Mouse (Mus musculus): ENCODE measurements around the gene Acvr1b. TPM values are rescaled to one million over a fixed set of nuclear protein-coding genes. Genes with fewer than 3 reads are reported as not detected.

Acvr1b gene
- polyA plus RNA-seq, 1 experiment = 3.8 TPM

DNA sequence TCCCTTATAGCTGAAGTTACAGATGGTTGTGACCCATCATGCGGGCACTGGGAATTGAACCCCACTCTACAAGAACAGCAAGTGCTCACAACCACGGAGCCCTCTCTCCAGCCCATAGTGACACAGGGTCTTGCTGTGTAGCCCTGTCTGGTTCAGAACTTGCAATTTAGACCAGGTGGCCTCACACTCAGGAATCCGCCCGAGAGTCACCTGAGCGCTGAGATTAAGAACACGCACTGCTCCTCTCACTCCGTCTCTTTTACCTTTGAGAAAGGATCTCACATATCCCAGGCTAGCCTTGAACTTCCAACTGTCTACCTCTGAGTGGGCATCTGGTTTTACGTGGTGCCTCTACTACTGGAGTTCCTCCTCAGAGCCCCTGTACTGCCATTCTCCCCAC lies 10.4 kb downstream of the Acvr1b start:
- Histone ChIP-seq H3K36me3 (ENCODE audit: control insufficient read depth, insufficient read depth) (no peaks in the 10 kb centered on the region), H3K79me3 (ENCODE audit: low read depth) (no peaks in the 10 kb centered on the region), H3K79me2 (ENCODE audit: control insufficient read depth, insufficient read depth) (no peaks in the 10 kb centered on the region), H3K27me3 (ENCODE audit: control insufficient read depth, insufficient read depth, insufficient read length) (no peaks in the 10 kb centered on the region), H3K4me3 (ENCODE audit: insufficient read depth, poor library complexity, severe bottlenecking) (no peak overlapping the region), H3ac (ENCODE audit: control insufficient read depth, insufficient read length, low read depth) (no peak overlapping the region)
- TF ChIP-seq CTCF (IDR thresholded peaks at IDR 0.05; ENCODE audit: control insufficient read depth, insufficient read depth, insufficient read length) = no peak
- no peak for TF ChIP-seq MYOD1 (IDR thresholded peaks at IDR 0.05; ENCODE audit: control insufficient read depth, insufficient read length, low read depth)
- no peak for TF ChIP-seq MAX (IDR thresholded peaks at IDR 0.05)
- TF ChIP-seq MYOG (IDR thresholded peaks at IDR 0.05; ENCODE audit: control insufficient read depth, extremely low read depth, insufficient read length) = no peak
- TF ChIP-seq CEBPB (IDR thresholded peaks at IDR 0.05; ENCODE audit: low read depth) = no peak
- no peak for TF ChIP-seq FOSL1 (IDR thresholded peaks at IDR 0.05; ENCODE audit: insufficient read depth, low read length, poor library complexity, severe bottlenecking)
- no peak for TF ChIP-seq USF1 (IDR thresholded peaks at IDR 0.05; ENCODE audit: low read depth)

DNA sequence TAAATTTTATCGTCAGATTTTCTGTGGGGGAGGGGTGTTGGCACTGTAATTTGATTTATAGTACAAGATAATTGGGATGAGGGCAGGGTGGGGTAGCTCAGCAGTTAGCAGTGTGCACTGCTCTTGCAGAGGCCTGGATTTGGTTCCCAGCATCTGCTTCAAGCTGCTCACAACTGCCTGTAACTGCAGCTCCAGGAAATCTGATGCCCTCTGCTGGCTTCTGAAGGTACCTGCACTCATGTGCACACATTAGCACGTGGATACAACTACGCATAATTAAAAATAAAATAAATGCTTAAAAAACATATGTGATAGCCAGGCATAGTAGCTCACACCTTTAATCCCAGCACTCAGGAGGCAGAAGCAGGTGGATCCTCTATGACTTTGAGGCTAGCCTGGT lies 11.7 kb downstream of the Acvr1b start:
- no peak overlapping the region for H3ac ChIP-seq (ENCODE audit: control insufficient read depth, insufficient read length, low read depth)
- H3K79me2 ChIP-seq (ENCODE audit: control insufficient read depth, insufficient read depth) = no peaks in the 10 kb centered on the region
- H3K4me3 ChIP-seq (ENCODE audit: insufficient read depth, poor library complexity, severe bottlenecking) = no peak overlapping the region
- H3K36me3 ChIP-seq (ENCODE audit: control insufficient read depth, insufficient read depth) = no peaks in the 10 kb centered on the region
- no peaks in the 10 kb centered on the region for H3K79me3 ChIP-seq (ENCODE audit: low read depth)
- TF ChIP-seq USF1 (IDR thresholded peaks at IDR 0.05; ENCODE audit: low read depth) (no peak), FOSL1 (IDR thresholded peaks at IDR 0.05; ENCODE audit: insufficient read depth, low read length, poor library complexity, severe bottlenecking) (no peak), MYOD1 (IDR thresholded peaks at IDR 0.05; ENCODE audit: control insufficient read depth, insufficient read length, low read depth) (no peak), MYOG (IDR thresholded peaks at IDR 0.05; ENCODE audit: control insufficient read depth, extremely low read depth, insufficient read length) (no peak), CTCF (IDR thresholded peaks at IDR 0.05; ENCODE audit: control insufficient read depth, insufficient read depth, insufficient read length) (no peak), CEBPB (IDR thresholded peaks at IDR 0.05; ENCODE audit: low read depth) (no peak), MAX (IDR thresholded peaks at IDR 0.05) (no peak)
- H3K27me3 ChIP-seq (ENCODE audit: control insufficient read depth, insufficient read depth, insufficient read length) = no peaks in the 10 kb centered on the region

DNA sequence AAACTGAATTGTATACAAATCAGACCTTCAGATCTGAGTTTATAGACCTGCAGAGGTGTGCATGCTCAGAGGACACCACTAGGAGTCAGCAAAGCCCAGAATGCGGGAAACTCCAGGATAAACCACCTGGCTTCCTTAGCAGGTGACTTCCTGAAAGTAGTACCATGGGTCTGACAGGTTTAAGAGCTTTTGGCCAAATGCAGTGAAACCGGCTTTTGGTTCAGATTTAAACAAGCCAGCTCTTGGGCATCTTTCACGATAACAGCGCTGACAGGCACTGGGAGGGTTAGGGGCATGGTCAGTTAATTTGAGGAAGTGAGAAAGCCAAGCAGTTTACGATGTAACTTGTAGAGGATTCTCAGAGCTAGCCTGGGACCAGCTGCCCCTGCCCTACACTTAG lies 14.0 kb downstream of the Acvr1b start:
- H3K79me2 ChIP-seq (ENCODE audit: control insufficient read depth, insufficient read depth) = no peaks in the 10 kb centered on the region
- H3K27me3 ChIP-seq (ENCODE audit: control insufficient read depth, insufficient read depth, insufficient read length) = no peaks in the 10 kb centered on the region
- H3ac ChIP-seq (ENCODE audit: control insufficient read depth, insufficient read length, low read depth) = no peak overlapping the region
- TF ChIP-seq MYOG (IDR thresholded peaks at IDR 0.05; ENCODE audit: control insufficient read depth, extremely low read depth, insufficient read length) (no peak), MAX (IDR thresholded peaks at IDR 0.05) (no peak), CEBPB (IDR thresholded peaks at IDR 0.05; ENCODE audit: low read depth) (no peak), USF1 (IDR thresholded peaks at IDR 0.05; ENCODE audit: low read depth) (no peak), MYOD1 (IDR thresholded peaks at IDR 0.05; ENCODE audit: control insufficient read depth, insufficient read length, low read depth) (no peak), FOSL1 (IDR thresholded peaks at IDR 0.05; ENCODE audit: insufficient read depth, low read length, poor library complexity, severe bottlenecking) (no peak), CTCF (IDR thresholded peaks at IDR 0.05; ENCODE audit: control insufficient read depth, insufficient read depth, insufficient read length) (no peak)
- no peak overlapping the region for H3K4me3 ChIP-seq (ENCODE audit: insufficient read depth, poor library complexity, severe bottlenecking)
- no peaks in the 10 kb centered on the region for H3K79me3 ChIP-seq (ENCODE audit: low read depth)
- H3K36me3 ChIP-seq (ENCODE audit: control insufficient read depth, insufficient read depth) = no peaks in the 10 kb centered on the region

DNA sequence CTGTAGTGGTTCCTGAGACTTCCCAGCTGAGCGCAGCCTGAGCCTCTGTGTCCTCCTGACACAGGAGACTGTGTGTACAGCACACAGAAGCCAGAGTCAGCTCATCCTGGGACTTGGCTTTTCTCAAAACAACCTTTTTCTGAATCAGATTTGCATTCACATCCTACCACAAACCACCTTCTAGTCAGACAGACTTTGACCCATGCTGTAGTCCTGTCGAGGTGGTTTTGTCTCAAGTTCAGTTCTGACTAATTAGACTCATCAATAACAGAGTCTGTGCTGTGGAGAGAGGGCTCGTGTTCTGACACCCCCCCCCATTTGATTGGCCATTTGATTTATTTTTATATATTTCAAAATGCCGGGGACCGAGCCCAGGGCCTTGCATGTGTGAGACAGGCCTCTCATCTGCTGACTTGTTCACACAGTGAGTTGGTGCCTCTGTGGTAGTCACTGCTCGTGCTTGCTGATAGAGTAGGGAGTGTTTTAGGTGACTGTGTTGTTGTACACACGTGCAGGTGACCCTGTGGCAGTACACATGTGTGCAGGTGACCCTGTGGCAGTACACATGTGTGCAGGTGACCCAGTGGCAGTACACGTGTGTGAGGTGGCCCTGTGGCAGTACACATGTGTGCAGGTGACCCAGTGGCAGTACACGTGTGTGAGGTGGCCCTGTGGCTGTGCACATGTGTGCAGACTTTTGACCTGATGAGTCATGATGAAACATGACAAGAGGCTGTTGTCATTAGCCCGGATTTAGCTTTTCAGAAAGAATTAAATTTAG lies 16.3 kb downstream of the Acvr1b start:
- H3K4me3 ChIP-seq (ENCODE audit: insufficient read depth, poor library complexity, severe bottlenecking) = no peak overlapping the region
- no peaks in the 10 kb centered on the region for H3K27me3 ChIP-seq (ENCODE audit: control insufficient read depth, insufficient read depth, insufficient read length)
- H3K79me3 ChIP-seq (ENCODE audit: low read depth) = no peaks in the 10 kb centered on the region
- no peaks in the 10 kb centered on the region for H3K36me3 ChIP-seq (ENCODE audit: control insufficient read depth, insufficient read depth)
- H3ac ChIP-seq (ENCODE audit: control insufficient read depth, insufficient read length, low read depth) = no peak overlapping the region
- TF ChIP-seq USF1 (IDR thresholded peaks at IDR 0.05; ENCODE audit: low read depth) (no peak), CTCF (IDR thresholded peaks at IDR 0.05; ENCODE audit: control insufficient read depth, insufficient read depth, insufficient read length) (no peak), CEBPB (IDR thresholded peaks at IDR 0.05; ENCODE audit: low read depth) (no peak), FOSL1 (IDR thresholded peaks at IDR 0.05; ENCODE audit: insufficient read depth, low read length, poor library complexity, severe bottlenecking) (no peak), MYOG (IDR thresholded peaks at IDR 0.05; ENCODE audit: control insufficient read depth, extremely low read depth, insufficient read length) (no peak), MAX (IDR thresholded peaks at IDR 0.05) (no peak), MYOD1 (IDR thresholded peaks at IDR 0.05; ENCODE audit: control insufficient read depth, insufficient read length, low read depth) (no peak)
- H3K79me2 ChIP-seq (ENCODE audit: control insufficient read depth, insufficient read depth) = no peaks in the 10 kb centered on the region

DNA sequence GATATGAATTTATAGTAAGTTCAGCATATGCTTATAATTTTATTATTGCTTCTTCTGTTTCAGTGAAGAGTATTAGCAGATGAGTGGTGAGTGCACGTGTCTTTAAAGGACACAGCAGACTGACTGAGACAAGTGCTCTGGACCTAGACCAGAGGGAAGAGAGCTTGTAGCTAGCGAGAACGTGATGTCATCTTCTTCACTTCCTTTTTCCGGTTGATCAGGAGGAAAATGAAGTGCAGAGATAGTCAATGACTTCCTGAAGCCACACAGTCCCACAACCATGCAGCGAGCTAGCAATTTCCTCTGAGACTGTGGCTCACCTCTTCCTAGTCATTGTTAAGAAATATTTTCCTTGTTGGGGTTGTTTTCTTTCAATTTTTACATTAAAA lies 16.9 kb downstream of the Acvr1b start:
- TF ChIP-seq MYOD1 (IDR thresholded peaks at IDR 0.05; ENCODE audit: control insufficient read depth, insufficient read length, low read depth) = no peak
- TF ChIP-seq USF1 (IDR thresholded peaks at IDR 0.05; ENCODE audit: low read depth) = no peak
- TF ChIP-seq FOSL1 (IDR thresholded peaks at IDR 0.05; ENCODE audit: insufficient read depth, low read length, poor library complexity, severe bottlenecking) = no peak
- no peak for TF ChIP-seq MAX (IDR thresholded peaks at IDR 0.05)
- no peak for TF ChIP-seq MYOG (IDR thresholded peaks at IDR 0.05; ENCODE audit: control insufficient read depth, extremely low read depth, insufficient read length)
- H3ac ChIP-seq (ENCODE audit: control insufficient read depth, insufficient read length, low read depth) = no peak overlapping the region
- no peak overlapping the region for H3K4me3 ChIP-seq (ENCODE audit: insufficient read depth, poor library complexity, severe bottlenecking)
- no peaks in the 10 kb centered on the region for H3K79me2 ChIP-seq (ENCODE audit: control insufficient read depth, insufficient read depth)
- no peaks in the 10 kb centered on the region for H3K36me3 ChIP-seq (ENCODE audit: control insufficient read depth, insufficient read depth)
- H3K79me3 ChIP-seq (ENCODE audit: low read depth) = no peaks in the 10 kb centered on the region
- H3K27me3 ChIP-seq (ENCODE audit: control insufficient read depth, insufficient read depth, insufficient read length) = no peaks in the 10 kb centered on the region

Measured in C2C12 (cell line).